Mouse (Mus musculus) bone marrow, adult 2 months (tissue): Measurements from ENCODE around the gene Grid1.

Experiments used
- CTCF ChIP-seq: fragments of 200-500 bp; IDR thresholded peaks from 2 replicates; pipeline ENCODE4 v1.5.1; 2011; ENCODE audit warnings: low read length, control low read depth; ENCODE audit not compliant: control insufficient read depth, insufficient read depth
- POLR2A ChIP-seq: fragments of 200-500 bp; IDR thresholded peaks from 2 replicates; pipeline ENCODE4 v1.6.1; 2011; ENCODE audit warnings: low read depth, mild to moderate bottlenecking, control low read depth, low read length, borderline replicate concordance; ENCODE audit not compliant: control insufficient read depth

GRCm38 (mm10) chr14:35326306-35326705, 506.4 kb downstream of the Grid1 start:
- TF ChIP-seq POLR2A (no peak), CTCF (no peak)
